Mouse (Mus musculus) lung, embryonic 16.5 days (tissue): Measurements from ENCODE around the gene Zbp1. TPM values are rescaled to one million over a fixed set of nuclear protein-coding genes. Genes with fewer than 3 reads are reported as not detected.

Experiments
- ATAC-seq: fragments of 200-750 bp; cut with Nextera tagmentation; 2 replicates; pipeline ENCODE4 v1.8.0; 2017; ENCODE audit warnings: low read depth, mild to moderate bottlenecking, moderate library complexity
- H3K27ac ChIP-seq: fragments of 300-500 bp; sonication (generic); 2 replicates; pipeline ENCODE4 v1.5.1; 2014; ENCODE audit warnings: mild to moderate bottlenecking, control low read depth, low read length
- H3K27me3 ChIP-seq: fragments of 300-500 bp; sonication (generic); 2 replicates; pipeline ENCODE4 v1.6.1; 2014; ENCODE audit warnings: low read depth, low read length, mixed read lengths; ENCODE audit not compliant: control insufficient read depth, insufficient read depth
- H3K36me3 ChIP-seq: fragments of 300-500 bp; sonication (generic); 2 replicates; pipeline ENCODE4 v1.6.1; 2014; ENCODE audit warnings: low read length; ENCODE audit not compliant: control insufficient read depth, insufficient read depth
- H3K4me1 ChIP-seq: fragments of 300-500 bp; sonication (generic); replicated peaks from 2 replicates; pipeline ENCODE4 v1.6.1; 2014; ENCODE audit warnings: low read length, mixed read lengths; ENCODE audit not compliant: control insufficient read depth, insufficient read depth
- H3K4me2 ChIP-seq: fragments of 300-500 bp; sonication (generic); 2 replicates; pipeline ENCODE4 v1.6.1; 2014; ENCODE audit warnings: low read depth, low read length, control low read depth
- H3K4me3 ChIP-seq: fragments of 300-500 bp; sonication (generic); 2 replicates; pipeline ENCODE4 v1.5.1; 2014; ENCODE audit warnings: mild to moderate bottlenecking, low read length, control low read depth
- H3K9ac ChIP-seq: fragments of 300-500 bp; sonication (generic); 2 replicates; pipeline ENCODE4 v1.6.1; 2014; ENCODE audit warnings: low read length, control low read depth
- H3K9me3 ChIP-seq: fragments of 300-500 bp; sonication (generic); 2 replicates; pipeline ENCODE4 v1.6.1; 2016; ENCODE audit warnings: low read length; ENCODE audit not compliant: control insufficient read depth
- WGBS: fragments of 180-500 bp; shearing (Covaris S2); extraction: QIAGEN DNeasy Blood & Tissue Kit; methylation state at CpG from one replicate; pipeline ENCODE4 v1.1.7; 2014; 5-methylcytosine and 5-hydroxymethylcytosine counted together
- polyA plus RNA-seq: library from polyadenylated mRNA; unstranded; fragments of >200 nt; fragmentation: Nextera tagmentation; extraction: Ambion mirVana; gene quantifications from 2 replicates; pipeline ENCODE4 v1.2.1, GENCODE M21; 2015

The Zbp1 gene
- polyA plus RNA-seq, 1 experiment from 2014 or later: 0.55 TPM

- Histone ChIP-seq H3K4me2 (no peak overlapping the region), H3K4me3 (no peak overlapping the region), H3K27ac (no peak overlapping the region), H3K27me3 (no peaks in the 10 kb centered on the region), H3K9ac (no peak overlapping the region), H3K4me1 (no peaks in the 10 kb centered on the region), H3K36me3 (no peaks in the 10 kb centered on the region), H3K9me3 (no peaks in the 10 kb centered on the region)
- 92% methylated on average over 14 of the region's 14 CpGs for WGBS
- no peak for ATAC-seq
Observed at GRCm38 (mm10) chr2:173205563-173206099, 13.1 kb downstream of the Zbp1 start.

GRCm38 (mm10) chr2:173204671-173205070 lies 14.1 kb downstream of the Zbp1 start:
- ATAC-seq: peak; percentile 26; the same call in 1 of the 2 replicates
- H3K9ac ChIP-seq: no peak overlapping the region

GRCm38 (mm10) chr2:173203726-173204125 lies 15.0 kb downstream of the Zbp1 start:
- ATAC-seq: no peak
- H3K27ac ChIP-seq: no peak overlapping the region
- no peaks in the 10 kb centered on the region for H3K9me3 ChIP-seq
- no peak overlapping the region for H3K4me2 ChIP-seq
- H3K27me3 ChIP-seq: no peaks in the 10 kb centered on the region
- whole genome bisulfite sequencing: 76% methylated on average over 3 of the region's 3 CpGs
- no peaks in the 10 kb centered on the region for H3K4me1 ChIP-seq
- no peaks in the 10 kb centered on the region for H3K36me3 ChIP-seq
- H3K9ac ChIP-seq: no peak overlapping the region
- H3K4me3 ChIP-seq: no peak overlapping the region

More at GRCm38 (mm10) chr2:173204671-173205070, 14.1 kb downstream of the Zbp1 start:
- 41% methylated on average over 4 of the region's 4 CpGs for WGBS
- H3K27ac ChIP-seq: no peak overlapping the region
- H3K4me3 ChIP-seq: no peak overlapping the region
- H3K4me1 ChIP-seq: no peaks in the 10 kb centered on the region
- H3K9me3 ChIP-seq: no peaks in the 10 kb centered on the region
- no peaks in the 10 kb centered on the region for H3K36me3 ChIP-seq
- H3K4me2 ChIP-seq: no peak overlapping the region
- no peaks in the 10 kb centered on the region for H3K27me3 ChIP-seq

GRCm38 (mm10) chr2:173202924-173203689 lies 15.6 kb downstream of the Zbp1 start:
- no peaks in the 10 kb centered on the region for H3K36me3 ChIP-seq
- H3K27ac ChIP-seq: no peak overlapping the region
- no peak for ATAC-seq
- no peaks in the 10 kb centered on the region for H3K9me3 ChIP-seq
- no peak overlapping the region for H3K4me3 ChIP-seq
- H3K4me1 ChIP-seq: no peaks in the 10 kb centered on the region
- H3K4me2 ChIP-seq: no peak overlapping the region
- WGBS: 83% methylated on average over 19 of the region's 19 CpGs
- H3K9ac ChIP-seq: no peak overlapping the region
- H3K27me3 ChIP-seq: no peaks in the 10 kb centered on the region

GRCm38 (mm10) chr2:173194796-173195195 lies 23.9 kb downstream of the Zbp1 start:
- no peaks in the 10 kb centered on the region for H3K27me3 ChIP-seq
- no peak overlapping the region for H3K4me2 ChIP-seq
- H3K9me3 ChIP-seq: no peaks in the 10 kb centered on the region
- no peak overlapping the region for H3K9ac ChIP-seq
- no peak overlapping the region for H3K4me3 ChIP-seq
- H3K27ac ChIP-seq: no peak overlapping the region
- no peaks in the 10 kb centered on the region for H3K4me1 ChIP-seq
- 87% methylated on average over 4 of the region's 4 CpGs for WGBS
- H3K36me3 ChIP-seq: no peaks in the 10 kb centered on the region
- no peak for ATAC-seq

GRCm38 (mm10) chr2:173187182-173187855 lies 31.4 kb downstream of the Zbp1 start:
- H3K27me3 ChIP-seq: peaks cover 4% of the 10 kb centered on the region

GRCm38 (mm10) chr2:173186047-173186943 lies 32.4 kb downstream of the Zbp1 start:
- Histone ChIP-seq H3K9ac (no peak overlapping the region), H3K4me3 (no peak overlapping the region), H3K9me3 (no peaks in the 10 kb centered on the region), H3K27me3 (peaks cover 4% of the 10 kb centered on the region), H3K4me2 (no peak overlapping the region), H3K4me1 (no peaks in the 10 kb centered on the region), H3K36me3 (no peaks in the 10 kb centered on the region), H3K27ac (no peak overlapping the region)
- peak; percentile 63 for ATAC-seq
- WGBS: 19% methylated on average over 26 of the region's 26 CpGs

More at GRCm38 (mm10) chr2:173187182-173187855, 31.4 kb downstream of the Zbp1 start:
- Histone ChIP-seq H3K4me1 (no peaks in the 10 kb centered on the region), H3K9me3 (no peaks in the 10 kb centered on the region), H3K36me3 (no peaks in the 10 kb centered on the region), H3K4me2 (no peak overlapping the region), H3K27ac (no peak overlapping the region), H3K4me3 (no peak overlapping the region), H3K9ac (no peak overlapping the region)
- peak; percentile 37; the same call in 1 of the 2 replicates for ATAC-seq
- WGBS: 35% methylated on average over 8 of the region's 8 CpGs

GRCm38 (mm10) chr2:173185282-173185681 lies 33.4 kb downstream of the Zbp1 start:
- 54% methylated on average over 6 of the region's 6 CpGs for WGBS
- Histone ChIP-seq H3K9me3 (no peaks in the 10 kb centered on the region), H3K4me1 (no peaks in the 10 kb centered on the region), H3K27me3 (peaks cover 4% of the 10 kb centered on the region), H3K36me3 (no peaks in the 10 kb centered on the region), H3K9ac (no peak overlapping the region), H3K4me2 (no peak overlapping the region), H3K27ac (no peak overlapping the region), H3K4me3 (no peak overlapping the region)
- ATAC-seq: no peak
